Mouse (Mus musculus) gastrocnemius, adult 2 months (tissue): ENCODE measurements around the gene Tor4a. TPM values are rescaled to one million over a fixed set of nuclear protein-coding genes. Genes with fewer than 3 reads are reported as not detected.
A peak's percentile ranks its signal among the peaks of the same experiment; 100 is the strongest.

Experiments
- DNase-seq: peaks from one replicate; pipeline ENCODE4 v3.0.0; 2022
- H3K27ac ChIP-seq: fragments of 200-600 bp; 2 replicates; pipeline ENCODE4 v1.8.1; 2022; ENCODE audit warnings: mild to moderate bottlenecking
- H3K4me3 ChIP-seq: fragments of 200-600 bp; 2 replicates; pipeline ENCODE4 v1.8.1; 2022; ENCODE audit warnings: mild to moderate bottlenecking, moderate library complexity
- CTCF ChIP-seq: fragments of 200-600 bp; IDR thresholded peaks from 2 replicates; pipeline ENCODE4 v1.8.1; 2022; ENCODE audit warnings: antibody characterized with exemption, mild to moderate bottlenecking, moderate library complexity
- intact Hi-C: fragments of 180-260 bp; cut with DNase I; formaldehyde crosslinking; loops from one replicate; pipeline ENCODE4 v1.15.1; 2025
- total RNA-seq, 2 experiments: library from RNA; stranded (reverse); gene quantifications; 2 replicates each; pipeline ENCODE4 v1.2.3; 2021

Tor4a gene
- total RNA-seq, 2 experiments from 2014 or later, result 0.59 to 1.0 TPM

DNA sequence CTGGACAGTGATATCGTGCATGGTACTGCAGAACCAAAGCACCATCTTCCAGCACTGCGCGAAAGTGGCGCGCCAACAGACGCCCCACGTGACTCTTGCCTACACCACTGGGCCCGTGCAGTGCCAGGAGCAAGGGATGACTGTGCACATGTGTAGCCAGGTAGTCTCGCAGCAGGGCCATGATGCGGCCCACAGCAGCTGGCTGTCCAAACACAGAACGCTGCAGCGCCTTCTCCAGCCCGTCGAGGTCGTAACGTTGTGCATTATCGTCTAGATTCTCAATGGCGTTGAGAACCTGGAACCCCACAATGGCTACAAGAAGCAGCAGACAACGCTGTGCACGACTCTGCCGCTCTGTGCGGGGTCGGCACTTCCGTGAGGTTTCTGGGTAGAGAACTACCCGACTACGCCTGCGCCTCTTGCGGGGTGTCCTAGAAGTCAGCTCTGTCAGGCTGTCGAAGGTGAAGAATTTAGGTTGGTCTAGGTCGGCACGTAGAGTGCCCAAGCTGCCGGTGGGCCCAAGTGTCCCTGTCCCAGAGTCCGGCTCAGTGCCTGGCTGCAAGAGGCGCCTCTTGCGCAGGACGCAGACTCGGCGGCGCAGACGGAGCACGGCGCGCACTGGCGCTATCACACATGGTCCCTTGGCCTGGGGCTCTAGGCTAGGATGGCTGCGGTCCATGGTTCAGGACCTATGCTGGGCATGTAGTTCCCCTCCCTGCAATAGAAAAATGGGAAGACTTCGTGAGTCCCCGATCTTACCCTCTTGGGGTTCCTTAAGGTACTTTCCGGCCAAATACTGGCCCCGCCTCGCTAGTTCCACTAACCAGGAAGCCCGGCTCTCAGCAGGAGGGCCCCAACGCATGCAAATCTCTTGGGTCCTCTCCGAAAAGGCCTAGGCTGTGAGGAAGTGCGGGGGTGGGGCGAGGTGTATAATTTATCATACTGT is 1.2 kb downstream of the Tor4a start:
- no peak for TF ChIP-seq CTCF
- Histone ChIP-seq H3K4me3 (peak overlapping the region; percentile 69), H3K27ac (peak overlapping the region; percentile 86)
- DNase-seq, result peak; percentile 63
- intact Hi-C loops, result loop anchor here (2.0 kb wide), 1 partner anchor 59 kb away; the partner anchor contains the start of gene Tmem203

DNA sequence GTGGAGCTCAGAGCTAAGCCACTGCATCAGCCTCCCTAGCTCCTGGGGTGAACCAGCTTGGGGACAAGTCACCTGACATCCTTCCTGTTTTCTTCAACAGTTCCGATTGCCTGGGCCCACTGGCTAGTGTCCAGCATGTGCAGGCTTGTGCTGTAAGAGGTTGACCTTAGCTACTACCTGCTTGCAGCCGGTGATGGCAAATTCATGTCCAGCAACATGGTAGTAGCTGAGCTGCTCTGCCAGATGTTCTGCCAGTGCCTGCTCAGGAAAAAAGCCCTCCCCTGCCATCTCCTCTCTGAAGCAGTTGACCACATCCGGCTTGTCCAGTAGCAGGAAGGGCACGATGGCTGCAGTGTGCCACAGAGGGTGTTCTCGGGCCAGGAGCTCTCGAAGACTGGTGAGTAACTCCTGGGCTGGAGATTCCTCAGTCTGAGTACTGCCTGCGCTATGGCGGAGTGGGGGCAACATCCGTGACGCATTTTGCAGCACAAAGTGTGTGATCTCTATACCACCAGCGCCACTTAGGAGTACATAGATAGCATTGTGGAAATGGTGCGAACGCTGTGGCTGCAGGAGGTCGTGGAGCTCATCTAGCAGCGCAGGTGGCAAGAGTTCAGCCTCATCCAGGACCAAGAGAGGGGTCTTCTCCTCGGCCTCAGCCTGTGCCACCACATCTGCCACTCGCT is 2.1 kb downstream of the Tor4a start:
- peak overlapping the region; percentile 69 for H3K4me3 ChIP-seq

DNA sequence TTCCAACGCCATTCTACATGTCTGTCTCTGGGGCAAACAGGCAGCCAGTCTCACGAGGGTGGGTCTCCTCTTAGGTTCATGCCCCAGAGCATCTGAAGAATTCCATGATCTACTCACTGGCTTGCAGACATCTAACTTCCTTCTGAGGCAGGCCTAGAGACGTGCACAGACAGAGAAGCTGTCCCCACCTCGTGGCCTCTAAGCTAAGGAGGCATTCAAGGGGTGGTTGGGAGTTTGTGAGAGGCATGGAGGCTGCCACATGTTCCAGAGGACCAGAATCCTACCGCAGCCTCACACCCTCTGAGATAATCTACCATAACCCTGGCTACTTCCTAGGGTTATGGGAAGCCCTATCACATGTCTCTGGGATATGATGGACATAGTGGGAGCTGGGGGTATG is 2.7 kb downstream of the Tor4a start:
- Histone ChIP-seq H3K4me3 (peak overlapping the region; percentile 69), H3K27ac (peak overlapping the region; percentile 86)
- DNase-seq, result no peak
- intact Hi-C loops, result loop anchor here (2.0 to 5.0 kb wide), 3 partner anchors 61 to 138 kb away; partner anchors contain the start of genes Anapc2, Man1b1, Ssna1 and Tmem203
- TF ChIP-seq CTCF, result no peak

More for the DNA sequence above, 2.1 kb downstream of the Tor4a start:
- DNase-seq, result no peak
- peak overlapping the region; percentile 86 for H3K27ac ChIP-seq
- no peak for TF ChIP-seq CTCF
- intact Hi-C loops, result loop anchor here (2.0 to 5.0 kb wide), 3 partner anchors 60 to 138 kb away; partner anchors contain the start of genes Anapc2, Man1b1, Ssna1 and Tmem203

DNA sequence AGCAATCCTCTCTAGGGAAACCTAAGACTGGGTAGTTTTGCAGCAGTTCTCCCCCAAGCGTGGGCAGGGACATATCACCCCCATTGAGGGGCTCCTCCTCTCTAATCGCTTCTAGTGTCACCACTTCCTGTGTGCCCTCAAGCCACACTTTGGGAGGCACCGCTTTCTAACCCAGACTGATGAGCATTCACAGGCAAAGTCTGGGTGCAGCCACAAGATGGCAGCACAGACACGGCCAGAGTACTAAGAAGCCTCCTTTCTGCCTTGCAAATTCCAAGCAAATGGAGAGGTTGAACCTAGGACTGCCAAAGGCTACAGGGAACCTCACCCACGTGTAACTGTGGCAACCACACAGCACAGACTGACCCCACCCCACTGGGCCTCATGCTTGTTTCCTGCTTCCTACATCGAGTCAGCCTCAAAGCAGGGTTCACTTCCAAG is 3.3 kb downstream of the Tor4a start:
- peak overlapping the region; percentile 86 for H3K27ac ChIP-seq
- peak; percentile 89 for DNase-seq
- peak; percentile 96 for TF ChIP-seq CTCF
- peak overlapping the region; percentile 30 for H3K4me3 ChIP-seq
- intact Hi-C loops, result loop anchor here (1.0 to 5.0 kb wide), 4 partner anchors 35 to 139 kb away; partner anchors contain the start of genes Anapc2, Man1b1 and Ssna1

DNA sequence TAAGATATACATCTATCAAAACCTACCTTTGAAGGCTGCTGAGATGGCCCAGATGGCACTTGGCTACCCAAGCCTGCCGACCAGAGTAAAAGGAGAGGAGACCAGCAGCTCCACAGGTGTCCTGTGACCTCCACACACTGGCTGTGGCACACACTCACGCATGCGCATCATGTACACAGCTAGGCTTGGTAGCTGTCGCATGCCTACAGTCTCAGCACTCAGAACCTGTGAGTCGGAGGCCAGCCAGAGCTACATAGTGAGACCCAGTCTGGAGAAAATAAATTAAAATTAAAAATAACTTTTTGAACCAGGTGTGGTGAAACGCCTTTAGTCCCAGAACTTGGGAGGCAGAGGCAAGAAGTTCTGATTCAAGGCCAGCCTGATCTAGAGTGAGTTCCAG is 8.8 kb downstream of the Tor4a start:
- intact Hi-C loops, result no loop called here
- no peak for DNase-seq
- no peak for TF ChIP-seq CTCF
- H3K27ac ChIP-seq, result no peak overlapping the region
- H3K4me3 ChIP-seq, result no peak overlapping the region

DNA sequence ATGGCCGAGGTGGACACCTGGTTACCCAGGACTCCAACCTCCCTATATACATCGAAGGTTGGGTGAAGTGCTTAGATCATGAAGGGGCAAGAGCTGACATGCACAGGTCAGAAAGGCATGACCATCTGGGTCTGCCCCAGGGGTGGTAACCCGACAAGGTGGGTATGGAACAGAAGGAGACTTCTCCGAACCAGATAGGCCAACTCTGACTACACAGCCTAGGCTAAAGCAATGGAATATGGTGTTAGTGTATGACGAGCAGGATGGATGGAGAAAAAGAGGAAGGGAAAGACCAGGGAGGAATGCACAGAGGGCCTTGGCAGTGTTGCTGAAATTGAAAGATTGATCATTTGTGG is 10.1 kb downstream of the Tor4a start:
- no peak for TF ChIP-seq CTCF
- Histone ChIP-seq H3K4me3 (no peak overlapping the region), H3K27ac (peak overlapping the region; percentile 79; the same call in 1 of the 2 replicates)
- DNase-seq, result no peak
- intact Hi-C loops, result no loop called here

DNA sequence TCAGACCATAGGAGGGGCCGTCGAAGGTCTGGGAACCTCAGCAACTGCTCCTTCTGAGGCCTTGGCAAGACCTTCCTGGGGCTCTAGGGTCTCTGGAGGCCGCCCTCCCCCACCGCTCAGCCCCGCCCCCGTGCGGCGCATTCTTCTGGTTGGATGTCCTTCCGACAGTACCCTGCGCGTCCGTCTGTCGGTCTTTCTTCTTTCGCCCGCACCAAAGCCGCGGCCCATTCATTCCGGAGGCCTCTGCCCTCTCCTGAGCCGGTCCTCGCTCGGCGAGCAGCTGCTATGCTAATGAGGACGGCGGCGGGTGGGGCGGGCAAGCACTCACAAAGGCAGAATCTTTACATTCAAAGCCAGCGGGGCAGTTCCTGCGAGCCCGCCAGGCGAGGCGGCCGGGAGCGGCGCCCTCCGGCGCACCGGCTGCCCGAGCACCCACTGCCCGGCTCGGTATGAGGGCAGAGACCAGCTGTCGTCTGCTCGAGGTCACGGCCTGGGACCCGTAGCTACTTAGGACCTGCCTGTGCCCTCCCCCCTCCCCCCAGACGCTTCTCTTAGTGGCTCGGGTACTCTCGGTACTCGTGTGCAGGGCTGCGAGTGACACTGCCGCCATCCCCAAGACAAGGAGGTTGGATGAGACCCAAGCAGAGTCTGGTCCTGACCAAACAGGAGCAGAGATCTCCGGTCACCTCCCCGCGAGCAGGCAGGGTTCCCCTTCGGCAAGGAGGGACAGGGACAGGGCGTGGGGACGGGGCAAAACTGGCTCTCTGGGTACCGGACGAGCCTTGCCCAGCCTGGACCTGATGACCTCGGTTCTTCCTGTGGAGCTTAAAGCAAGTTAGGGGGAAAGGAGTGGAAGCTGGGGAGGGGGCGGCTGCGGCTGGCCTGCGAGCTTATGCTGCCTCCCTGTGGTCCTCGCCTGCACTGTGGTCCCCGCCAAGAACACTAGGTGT is 10.8 kb downstream of the Tor4a start:
- TF ChIP-seq CTCF, result peak; percentile 50
- H3K27ac ChIP-seq, result peak overlapping the region; percentile 79
- H3K4me3 ChIP-seq, result peak overlapping the region; percentile 72
- intact Hi-C loops, result loop anchor here (2.0 kb wide), 1 partner anchor 59 kb away; no protein-coding TSS in a partner anchor
- DNase-seq, result peak; percentile 59

DNA sequence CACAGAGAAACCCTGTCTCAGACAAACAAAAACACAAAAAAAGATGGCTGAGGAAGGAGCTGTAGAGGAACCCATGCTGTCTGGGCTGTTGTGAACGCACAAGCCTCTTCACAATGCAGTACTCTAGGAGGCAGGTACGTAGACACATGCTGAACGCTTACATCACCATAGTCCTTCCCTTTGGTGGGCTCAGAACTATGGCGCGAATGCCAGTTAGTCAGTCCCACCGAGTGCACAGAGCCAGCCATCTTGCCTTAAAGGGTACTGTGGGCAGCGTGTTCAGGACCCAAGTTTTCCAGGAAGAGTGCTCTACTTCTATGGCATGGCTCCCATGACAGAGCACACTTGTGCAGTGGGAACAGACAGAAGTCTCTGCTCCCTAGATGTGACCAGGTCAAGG is 12.2 kb downstream of the Tor4a start:
- Histone ChIP-seq H3K4me3 (peak overlapping the region; percentile 81; the same call in 1 of the 2 replicates), H3K27ac (peak overlapping the region; percentile 79)
- no peak for DNase-seq
- intact Hi-C loops, result loop anchor here (2.0 kb wide), 1 partner anchor 58 kb away; no protein-coding TSS in a partner anchor
- TF ChIP-seq CTCF, result no peak

DNA sequence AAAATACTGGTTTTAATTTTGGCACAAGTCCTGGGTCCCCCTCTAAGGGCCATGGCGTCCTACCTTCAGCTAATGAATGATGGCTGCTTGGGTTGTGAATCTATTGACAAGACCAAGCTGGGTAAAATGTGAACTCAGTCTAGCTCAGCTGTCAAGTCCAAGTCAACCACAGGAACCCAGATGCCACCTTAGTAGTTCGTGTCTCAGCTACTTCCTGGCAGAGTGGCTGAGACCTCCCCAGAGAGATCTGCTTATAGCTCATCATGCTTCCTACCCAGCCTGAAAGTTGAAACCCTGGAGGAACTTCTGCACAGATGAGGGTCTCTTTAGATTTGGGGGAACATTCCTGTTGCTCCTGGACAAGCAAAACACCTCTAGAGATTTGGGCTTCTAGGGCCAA is 13.3 kb downstream of the Tor4a start:
- H3K27ac ChIP-seq, result peak overlapping the region; percentile 86
- DNase-seq, result peak; percentile 12
- intact Hi-C loops, result no loop called here
- peak overlapping the region; percentile 81 for H3K4me3 ChIP-seq
- TF ChIP-seq CTCF, result no peak

DNA sequence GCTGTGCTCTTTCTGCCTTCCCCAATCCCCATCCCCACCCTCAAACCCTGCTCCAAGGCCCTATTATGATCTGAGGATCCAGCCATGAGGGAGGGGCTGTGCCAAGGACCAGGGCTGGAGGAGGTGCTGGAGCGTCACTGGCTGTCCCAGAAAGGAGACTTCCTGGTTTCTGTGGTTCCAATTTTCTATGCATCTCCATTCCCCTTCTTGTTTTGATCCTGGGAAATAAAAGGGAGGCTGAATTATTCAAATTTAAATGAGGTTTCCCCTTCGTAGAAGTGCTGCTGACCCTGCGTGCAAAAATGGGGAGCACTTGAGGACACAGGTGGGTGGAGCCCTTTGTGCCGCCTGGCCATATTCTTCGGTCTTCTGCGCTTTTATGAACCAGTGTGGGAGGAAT is 14.0 kb downstream of the Tor4a start:
- Histone ChIP-seq H3K4me3 (peak overlapping the region; percentile 81), H3K27ac (peak overlapping the region; percentile 86)
- TF ChIP-seq CTCF, result no peak
- intact Hi-C loops, result no loop called here
- DNase-seq, result peak; percentile 15

DNA sequence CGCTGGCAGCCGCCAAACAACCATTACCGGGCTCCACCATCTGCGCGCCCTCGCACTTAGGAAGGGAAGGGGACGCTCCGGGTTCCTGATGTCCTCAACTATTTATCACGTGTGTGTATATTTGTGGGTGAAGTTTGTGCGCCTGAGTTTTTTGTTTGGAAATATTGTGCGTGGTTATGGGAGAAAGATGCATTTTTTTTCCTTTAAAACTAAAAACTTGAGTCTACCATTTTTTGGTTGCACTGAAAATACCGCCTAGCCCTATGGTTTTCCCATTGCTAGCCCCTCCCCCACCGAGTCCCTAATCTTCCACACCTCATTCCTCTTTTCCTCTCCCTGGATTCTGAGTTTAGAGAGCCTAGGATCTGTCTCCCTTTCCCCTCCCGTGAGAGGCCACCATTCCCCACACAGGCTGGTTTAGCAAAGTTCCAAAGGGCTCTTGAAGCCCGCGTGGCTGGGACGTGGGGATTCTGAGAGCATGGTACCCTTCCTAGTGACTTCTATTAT is 14.7 kb downstream of the Tor4a start:
- intact Hi-C loops, result no loop called here
- DNase-seq, result peak; percentile 13
- Histone ChIP-seq H3K27ac (peak overlapping the region; percentile 86), H3K4me3 (peak overlapping the region; percentile 81)
- no peak for TF ChIP-seq CTCF
